Mouse (Mus musculus): ENCODE measurements around the gene 2210408I21Rik.

The 2210408I21Rik gene

DNA sequence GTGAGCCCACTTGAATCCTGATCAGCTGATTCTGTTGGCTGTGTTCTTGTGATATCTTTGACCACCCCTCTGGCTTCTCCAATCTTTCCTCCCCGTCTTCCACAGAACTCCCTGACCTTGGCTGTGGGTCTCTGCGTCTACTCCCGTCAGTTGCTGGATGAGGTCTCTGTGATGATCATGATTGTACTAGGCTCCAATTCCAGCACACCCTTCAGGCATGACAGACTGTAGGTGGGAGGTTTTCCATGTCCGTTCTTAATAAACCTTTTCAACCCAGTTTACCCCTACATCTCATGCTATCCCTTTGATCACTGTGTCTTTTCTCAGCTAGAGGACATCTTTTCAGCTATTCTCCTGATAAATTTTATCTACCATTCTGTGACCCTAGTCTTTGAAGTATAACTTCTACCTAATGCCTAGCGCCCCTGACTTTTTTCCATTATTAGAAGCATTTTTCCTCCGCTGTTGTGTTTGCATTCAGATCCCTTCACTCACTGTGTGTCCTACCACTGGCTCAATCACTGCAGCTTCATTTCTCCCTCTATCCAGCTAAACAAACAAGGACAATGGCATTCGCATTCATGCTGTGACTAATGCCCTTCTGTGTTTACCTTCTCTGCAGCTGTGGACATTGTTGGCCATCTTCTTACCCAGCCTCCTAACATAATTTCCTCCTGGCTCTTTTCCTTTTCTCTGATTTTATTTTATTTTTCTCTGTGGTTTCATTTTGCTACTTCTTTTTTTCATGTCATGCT, 143.5 kb downstream of the 2210408I21Rik start:
- DNase-seq (ENCODE audit: low spot score in 2 of 2): no peak

DNA sequence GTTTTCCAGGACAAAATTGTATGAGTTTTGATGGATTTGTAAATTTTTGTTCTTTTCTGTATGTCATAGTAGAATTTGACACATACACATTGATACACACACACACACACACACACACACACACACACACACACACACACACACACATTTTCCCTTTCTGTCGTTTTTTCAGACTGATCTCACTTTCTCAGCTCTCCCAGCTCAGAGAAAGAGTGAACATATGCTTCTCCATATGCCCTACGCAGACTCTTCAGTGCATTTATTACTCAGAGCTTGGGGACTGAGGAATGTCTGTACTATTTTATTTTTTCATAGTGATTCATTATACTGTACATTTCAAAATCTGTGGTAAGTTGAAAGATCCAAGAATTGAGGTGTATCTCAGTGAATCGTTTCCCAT, 160.2 kb downstream of the 2210408I21Rik start:
- no peak for DNase-seq (ENCODE audit: low spot score in 2 of 2)

DNA sequence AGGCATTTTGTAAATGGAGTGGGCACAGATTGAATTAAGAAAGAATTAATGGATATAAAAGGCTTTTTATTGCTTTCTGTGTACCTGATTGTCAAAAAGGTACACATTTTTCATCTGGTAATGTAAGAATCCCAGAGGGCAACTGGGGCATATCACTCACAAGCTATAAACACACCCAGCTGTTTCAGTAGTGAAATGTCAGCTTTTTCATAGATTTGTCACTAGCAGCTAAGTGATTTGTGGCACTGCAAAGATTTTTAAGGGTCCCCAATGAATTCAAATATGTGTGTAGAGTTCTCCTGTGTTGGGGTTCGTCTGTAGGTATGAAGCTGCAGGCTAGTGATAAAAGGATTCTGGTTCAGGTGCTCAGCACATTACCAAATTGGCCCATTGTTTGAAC, 188.8 kb downstream of the 2210408I21Rik start:
- no peak for DNase-seq (ENCODE audit: low spot score in 2 of 2)

- no peak for DNase-seq (ENCODE audit: low spot score in 2 of 2)
Measured at GRCm38 (mm10) chr13:77326174-77326959, 191.0 kb downstream of the 2210408I21Rik start.

DNA sequence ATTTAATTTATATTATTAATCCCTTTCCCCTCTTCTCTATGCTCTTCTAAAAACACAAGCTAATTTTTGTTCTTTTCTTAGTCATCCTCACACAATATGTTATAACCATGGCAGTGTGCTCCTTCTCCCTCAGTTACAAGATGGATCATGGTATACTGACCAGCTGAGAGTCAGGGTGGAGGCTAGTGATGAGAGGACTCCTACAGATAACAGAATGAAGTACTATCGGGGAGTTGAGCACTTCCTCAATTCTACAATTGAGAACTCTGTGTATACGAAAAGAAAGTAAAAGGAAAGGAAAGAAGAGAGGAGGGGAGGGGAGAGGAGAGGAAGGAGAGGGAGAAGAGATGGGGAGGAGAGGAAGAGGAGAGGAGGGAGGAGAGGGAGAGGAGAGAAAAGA, 206.8 kb downstream of the 2210408I21Rik start:
- no peak for DNase-seq (ENCODE audit: low spot score in 2 of 2)

GRCm38 (mm10) chr13:77385448-77385970, 250.2 kb downstream of the 2210408I21Rik start:
- no peak for DNase-seq (ENCODE audit: low spot score in 2 of 2)

GRCm38 (mm10) chr13:77386001-77386400, 250.7 kb downstream of the 2210408I21Rik start:
- DNase-seq (ENCODE audit: low spot score in 2 of 2): no peak

- DNase-seq (ENCODE audit: low spot score in 2 of 2): no peak
Measured at GRCm38 (mm10) chr13:77388148-77388547, 252.8 kb downstream of the 2210408I21Rik start.

- no peak for DNase-seq (ENCODE audit: low spot score in 2 of 2)
Measured at GRCm38 (mm10) chr13:77389209-77389608, 253.9 kb downstream of the 2210408I21Rik start.

- no peak for DNase-seq (ENCODE audit: low spot score in 2 of 2)
Measured at GRCm38 (mm10) chr13:77396374-77396773, 261.0 kb downstream of the 2210408I21Rik start.

- no peak for DNase-seq (ENCODE audit: low spot score in 2 of 2)
Measured at GRCm38 (mm10) chr13:77396981-77397380, 261.6 kb downstream of the 2210408I21Rik start.

DNA sequence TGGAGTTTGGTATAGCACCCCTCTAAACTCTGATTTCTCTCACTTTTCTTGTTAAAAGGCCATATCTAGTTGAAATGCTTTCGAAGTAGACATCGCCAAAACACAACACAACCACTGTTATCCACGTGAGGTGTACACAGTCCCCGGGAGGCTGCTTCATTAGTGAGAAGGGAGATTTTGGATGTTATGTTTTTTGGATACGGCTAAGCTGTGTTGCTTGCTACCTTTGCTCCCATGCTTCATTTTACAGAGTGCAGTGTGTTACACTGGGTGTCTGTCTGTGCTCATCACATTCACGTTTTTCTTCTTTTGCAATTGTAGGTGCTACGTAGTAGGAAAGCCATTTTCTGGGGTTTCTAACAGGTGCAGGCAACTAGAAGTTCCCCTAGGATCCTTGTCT, 262.3 kb downstream of the 2210408I21Rik start:
- no peak for DNase-seq (ENCODE audit: low spot score in 2 of 2)

DNA sequence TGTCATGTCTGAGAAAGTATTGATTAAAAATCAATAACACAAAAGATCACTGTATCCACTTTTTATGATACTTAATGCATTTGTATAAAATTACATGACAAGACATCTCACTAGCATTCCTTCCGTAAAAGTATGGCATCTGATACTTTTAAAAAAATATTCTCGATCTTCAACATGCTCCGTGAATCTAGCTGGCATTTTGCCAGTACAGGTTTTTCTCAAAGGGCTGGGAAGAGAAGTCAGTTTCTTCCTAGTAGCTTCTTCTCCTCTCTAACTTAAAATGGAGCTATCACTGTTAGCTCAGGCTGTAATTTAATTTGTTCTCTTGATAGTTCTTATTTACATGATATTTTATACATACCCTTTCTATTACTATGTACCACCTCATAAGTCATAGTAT, 263.1 kb downstream of the 2210408I21Rik start:
- no peak for DNase-seq (ENCODE audit: low spot score in 2 of 2)

GRCm38 (mm10) chr13:77400762-77401161, 265.4 kb downstream of the 2210408I21Rik start:
- no peak for DNase-seq (ENCODE audit: low spot score in 2 of 2)

- no peak for DNase-seq (ENCODE audit: low spot score in 2 of 2)
Measured at GRCm38 (mm10) chr13:77408530-77408929, 273.2 kb downstream of the 2210408I21Rik start.

DNA sequence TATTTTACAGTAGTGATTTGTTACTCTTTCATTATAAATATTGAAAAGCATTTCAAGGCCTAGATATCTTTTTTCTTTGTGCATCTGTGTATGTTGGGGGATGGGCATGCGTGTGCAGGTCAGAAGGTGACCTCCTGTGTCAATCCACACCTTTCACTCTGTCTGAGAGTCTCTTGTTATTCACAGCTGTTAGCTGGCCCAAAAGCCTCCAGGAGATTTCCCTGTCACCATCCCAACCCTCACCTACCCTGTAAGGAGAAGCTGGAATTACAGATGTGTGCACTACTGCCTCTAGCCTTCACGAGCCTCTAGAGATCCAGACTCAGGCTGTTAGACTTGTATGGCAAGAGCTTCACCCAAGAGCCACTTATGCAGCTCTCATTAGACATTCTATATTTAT, 274.5 kb downstream of the 2210408I21Rik start:
- no peak for DNase-seq (ENCODE audit: low spot score in 2 of 2)

GRCm38 (mm10) chr13:77412829-77413228, 277.5 kb downstream of the 2210408I21Rik start:
- no peak for DNase-seq (ENCODE audit: low spot score in 2 of 2)

- no peak for DNase-seq (ENCODE audit: low spot score in 2 of 2)
Measured at GRCm38 (mm10) chr13:77450007-77450567, 314.7 kb downstream of the 2210408I21Rik start.

GRCm38 (mm10) chr13:77470093-77470621, 334.8 kb downstream of the 2210408I21Rik start:
- DNase-seq (ENCODE audit: low spot score in 2 of 2): no peak

- no peak for DNase-seq (ENCODE audit: low spot score in 2 of 2)
Measured at GRCm38 (mm10) chr13:77476420-77476819, 341.1 kb downstream of the 2210408I21Rik start.

DNA sequence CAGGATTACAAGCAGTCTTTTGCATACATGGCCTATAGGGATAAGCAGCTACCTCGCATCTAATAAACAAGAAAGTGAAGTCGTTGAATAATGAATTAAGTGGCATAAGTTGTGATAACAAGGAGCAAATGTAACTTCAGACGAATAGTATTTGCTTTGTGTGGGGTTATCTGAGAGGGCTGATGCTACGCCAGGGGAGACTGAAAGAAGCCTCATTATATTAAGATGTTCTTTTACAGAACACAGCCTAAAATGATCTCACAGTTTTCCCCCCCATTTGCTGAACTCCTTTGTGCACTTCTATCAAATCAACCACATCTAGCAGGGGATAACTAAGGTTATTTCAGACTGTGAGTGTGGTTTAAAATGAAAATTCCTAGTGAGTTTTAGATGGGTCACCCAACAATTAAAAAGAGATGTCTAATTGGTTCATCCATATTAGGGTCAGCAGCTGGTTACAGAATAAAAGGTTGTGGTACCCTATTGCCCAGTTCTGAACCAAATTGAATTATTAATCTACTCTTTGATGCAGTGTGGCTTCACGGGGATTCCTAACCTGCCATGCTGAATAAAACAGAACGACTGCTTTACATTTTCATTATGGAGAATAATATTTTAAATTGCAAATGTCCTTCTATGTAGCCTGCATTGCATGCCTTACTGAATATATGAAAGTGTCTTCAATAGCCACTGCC, 343.2 kb downstream of the 2210408I21Rik start:
- no peak for DNase-seq (ENCODE audit: low spot score in 2 of 2)
